Mouse (Mus musculus): Measurements from ENCODE around the gene Icam1. TPM values are rescaled to one million over a fixed set of nuclear protein-coding genes. Genes with fewer than 3 reads are reported as not detected.

The Icam1 gene
- total and polyA plus RNA-seq, 3 experiments = 5.8 to 17.1 (median 9.6) TPM

DNA sequence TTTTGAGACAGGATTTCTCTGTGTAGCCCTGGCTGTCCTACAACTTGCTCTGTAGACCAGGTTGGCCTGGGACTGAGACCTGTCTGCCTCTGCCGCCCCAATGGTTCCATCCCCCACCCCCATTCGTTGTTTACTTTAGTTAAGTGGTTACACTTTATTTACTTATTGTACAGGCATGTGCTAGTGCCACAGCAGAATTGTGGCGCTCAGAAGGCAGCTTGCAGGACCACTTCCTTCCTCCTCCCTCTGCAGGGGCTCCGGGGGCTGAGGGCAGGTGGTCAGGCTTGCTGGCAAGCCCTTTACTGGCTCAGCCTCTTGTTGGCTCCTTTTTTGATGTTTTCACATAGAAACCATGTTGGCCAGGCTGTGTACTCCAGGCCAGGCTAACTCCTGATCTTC, 1.4 kb downstream of the Icam1 start:
- no peaks in the 10 kb centered on the region for H3K9me3 ChIP-seq (replicated peaks)
- no peak overlapping the region for H3K4me3 ChIP-seq (ENCODE audit: low read depth, low read length)
- TF ChIP-seq POLR2AphosphoS5 (IDR thresholded peaks at IDR 0.05; ENCODE audit: insufficient replicate concordance, low read depth, low read length) (no peak), TAL1 (conservative IDR thresholded peaks at IDR 0.05; ENCODE audit: low read depth, low read length) (no peak), GATA1 (IDR thresholded peaks at IDR 0.05; ENCODE audit: borderline replicate concordance, low read length) (no peak), GATA2 (IDR thresholded peaks at IDR 0.05; ENCODE audit: borderline replicate concordance, low read depth, low read length) (no peak), CTCF (IDR thresholded peaks at IDR 0.05; ENCODE audit: low read depth, low read length) (no peak)
- peaks cover 7% of the 10 kb centered on the region; the same call in 1 of the 2 replicates for H3K27me3 ChIP-seq (ENCODE audit: insufficient read depth, low read length)
- peaks cover 54% of the 10 kb centered on the region for H3K4me1 ChIP-seq (ENCODE audit: insufficient read depth, low read depth, low read length)
- DNase-seq (ENCODE audit: low spot score) = no peak
- peaks cover 44% of the 10 kb centered on the region for H3K36me3 ChIP-seq (replicated peaks)
- no peak for ATAC-seq (ENCODE audit: extremely low read depth, insufficient number of reproducible peaks, low FRiP score, poor library complexity, severe bottlenecking)

GRCm38 (mm10) chr9:21018600-21018999, 2.8 kb downstream of the Icam1 start:
- Histone ChIP-seq H3K4me1 (ENCODE audit: insufficient read depth, low read depth, low read length) (peaks cover 49% of the 10 kb centered on the region), H3K9me3 (replicated peaks) (no peaks in the 10 kb centered on the region), H3K36me3 (replicated peaks) (peaks cover 52% of the 10 kb centered on the region), H3K27me3 (ENCODE audit: insufficient read depth, low read length) (peaks cover 7% of the 10 kb centered on the region; the same call in 1 of the 2 replicates), H3K4me3 (ENCODE audit: low read depth, low read length) (no peak overlapping the region)
- ATAC-seq (ENCODE audit: extremely low read depth, insufficient number of reproducible peaks, low FRiP score, poor library complexity, severe bottlenecking) (no peak), DNase-seq (ENCODE audit: low spot score) (no peak)
- TF ChIP-seq POLR2AphosphoS5 (IDR thresholded peaks at IDR 0.05; ENCODE audit: insufficient replicate concordance, low read depth, low read length) (no peak), GATA2 (IDR thresholded peaks at IDR 0.05; ENCODE audit: borderline replicate concordance, low read depth, low read length) (no peak), TAL1 (conservative IDR thresholded peaks at IDR 0.05; ENCODE audit: low read depth, low read length) (no peak), CTCF (IDR thresholded peaks at IDR 0.05; ENCODE audit: low read depth, low read length) (no peak), GATA1 (IDR thresholded peaks at IDR 0.05; ENCODE audit: borderline replicate concordance, low read length) (no peak)

- no peak for DNase-seq (ENCODE audit: low spot score)
- TF ChIP-seq GATA2 (IDR thresholded peaks at IDR 0.05; ENCODE audit: borderline replicate concordance, low read depth, low read length) (no peak), CTCF (IDR thresholded peaks at IDR 0.05; ENCODE audit: low read depth, low read length) (no peak), POLR2AphosphoS5 (IDR thresholded peaks at IDR 0.05; ENCODE audit: insufficient replicate concordance, low read depth, low read length) (no peak), TAL1 (conservative IDR thresholded peaks at IDR 0.05; ENCODE audit: low read depth, low read length) (no peak), GATA1 (IDR thresholded peaks at IDR 0.05; ENCODE audit: borderline replicate concordance, low read length) (no peak)
- no peak overlapping the region for H3K4me3 ChIP-seq (ENCODE audit: low read depth, low read length)
- peaks cover 67% of the 10 kb centered on the region for H3K36me3 ChIP-seq (replicated peaks)
- no peaks in the 10 kb centered on the region for H3K9me3 ChIP-seq (replicated peaks)
- ATAC-seq (ENCODE audit: extremely low read depth, insufficient number of reproducible peaks, low FRiP score, poor library complexity, severe bottlenecking) = no peak
- H3K4me1 ChIP-seq (ENCODE audit: insufficient read depth, low read depth, low read length) = peaks cover 26% of the 10 kb centered on the region
- peaks cover 7% of the 10 kb centered on the region; the same call in 1 of the 2 replicates for H3K27me3 ChIP-seq (ENCODE audit: insufficient read depth, low read length)
Measured at GRCm38 (mm10) chr9:21021363-21021762, 5.6 kb downstream of the Icam1 start.

DNA sequence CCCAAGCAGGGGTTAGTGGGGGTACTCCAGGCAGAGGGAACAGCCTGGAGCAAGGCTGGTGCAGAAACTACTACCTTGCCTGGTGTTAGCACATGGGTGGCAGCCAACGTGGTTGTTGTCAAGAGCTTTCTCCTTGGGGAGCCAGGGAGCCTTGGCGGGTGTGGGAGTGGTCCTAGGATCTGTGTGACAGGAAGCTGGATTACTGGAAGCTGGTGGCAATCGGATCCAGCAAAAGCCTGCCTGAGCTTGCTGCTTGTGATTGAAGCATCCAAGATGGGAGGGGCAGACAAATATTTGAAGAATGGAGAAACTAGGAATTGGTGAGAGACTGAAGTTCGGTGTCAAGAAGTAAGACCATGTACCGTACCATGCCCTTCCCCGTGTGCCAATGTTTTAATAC, 6.5 kb downstream of the Icam1 start:
- no peak overlapping the region for H3K4me3 ChIP-seq (ENCODE audit: low read depth, low read length)
- ATAC-seq (ENCODE audit: extremely low read depth, insufficient number of reproducible peaks, low FRiP score, poor library complexity, severe bottlenecking) (no peak), DNase-seq (ENCODE audit: low spot score) (no peak)
- TF ChIP-seq CTCF (IDR thresholded peaks at IDR 0.05; ENCODE audit: low read depth, low read length) = no peak
- no peak for TF ChIP-seq POLR2AphosphoS5 (IDR thresholded peaks at IDR 0.05; ENCODE audit: insufficient replicate concordance, low read depth, low read length)
- no peak for TF ChIP-seq GATA1 (IDR thresholded peaks at IDR 0.05; ENCODE audit: borderline replicate concordance, low read length)
- TF ChIP-seq TAL1 (conservative IDR thresholded peaks at IDR 0.05; ENCODE audit: low read depth, low read length) = no peak
- no peaks in the 10 kb centered on the region for H3K9me3 ChIP-seq (replicated peaks)
- H3K4me1 ChIP-seq (ENCODE audit: insufficient read depth, low read depth, low read length) = peaks cover 24% of the 10 kb centered on the region
- peaks cover under 1% of the 10 kb centered on the region; the same call in 1 of the 2 replicates for H3K27me3 ChIP-seq (ENCODE audit: insufficient read depth, low read length)
- peaks cover 74% of the 10 kb centered on the region for H3K36me3 ChIP-seq (replicated peaks)

- Histone ChIP-seq H3K4me3 (ENCODE audit: low read depth, low read length) (no peak overlapping the region), H3K4me1 (ENCODE audit: insufficient read depth, low read depth, low read length) (peaks cover 24% of the 10 kb centered on the region), H3K9me3 (replicated peaks) (no peaks in the 10 kb centered on the region), H3K36me3 (replicated peaks) (peaks cover 74% of the 10 kb centered on the region), H3K27me3 (ENCODE audit: insufficient read depth, low read length) (no peaks in the 10 kb centered on the region)
- ATAC-seq (ENCODE audit: extremely low read depth, insufficient number of reproducible peaks, low FRiP score, poor library complexity, severe bottlenecking) (no peak), DNase-seq (ENCODE audit: low spot score) (no peak)
- TF ChIP-seq GATA2 (IDR thresholded peaks at IDR 0.05; ENCODE audit: borderline replicate concordance, low read depth, low read length) (no peak), CTCF (IDR thresholded peaks at IDR 0.05; ENCODE audit: low read depth, low read length) (no peak)
Measured at GRCm38 (mm10) chr9:21022726-21023125, 6.9 kb downstream of the Icam1 start.

DNA sequence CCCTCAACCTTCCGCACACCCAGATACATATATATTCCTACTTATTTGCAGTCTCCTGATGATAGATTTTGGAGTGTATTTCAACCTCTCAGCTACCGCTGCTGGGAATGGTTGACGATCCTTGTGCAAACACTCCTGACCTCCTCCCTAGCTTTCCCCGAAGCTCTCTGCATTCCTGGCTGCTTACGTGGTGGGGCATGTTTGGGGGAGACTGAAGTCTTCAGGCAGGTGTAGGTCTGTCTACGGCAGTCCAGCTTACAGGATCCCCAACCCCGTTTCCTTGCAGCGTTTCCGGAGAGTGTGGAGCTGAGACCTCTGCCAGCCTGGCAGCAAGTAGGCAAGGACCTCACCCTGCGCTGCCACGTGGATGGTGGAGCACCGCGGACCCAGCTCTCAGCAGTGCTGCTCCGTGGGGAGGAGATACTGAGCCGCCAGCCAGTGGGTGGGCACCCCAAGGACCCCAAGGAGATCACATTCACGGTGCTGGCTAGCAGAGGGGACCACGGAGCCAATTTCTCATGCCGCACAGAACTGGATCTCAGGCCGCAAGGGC, 9.5 kb downstream of the Icam1 start:
- TF ChIP-seq GATA2 (IDR thresholded peaks at IDR 0.05; ENCODE audit: borderline replicate concordance, low read depth, low read length) = no peak
- TF ChIP-seq POLR2AphosphoS5 (IDR thresholded peaks at IDR 0.05; ENCODE audit: insufficient replicate concordance, low read depth, low read length) = no peak
- TF ChIP-seq CTCF (IDR thresholded peaks at IDR 0.05; ENCODE audit: low read depth, low read length) = no peak
- no peak for TF ChIP-seq GATA1 (IDR thresholded peaks at IDR 0.05; ENCODE audit: borderline replicate concordance, low read length)
- TF ChIP-seq TAL1 (conservative IDR thresholded peaks at IDR 0.05; ENCODE audit: low read depth, low read length) = no peak
- no peak for ATAC-seq (ENCODE audit: extremely low read depth, insufficient number of reproducible peaks, low FRiP score, poor library complexity, severe bottlenecking)

More for the DNA sequence above, 9.5 kb downstream of the Icam1 start:
- peaks cover 65% of the 10 kb centered on the region for H3K36me3 ChIP-seq (replicated peaks)
- DNase-seq (ENCODE audit: low spot score) = no peak
- no peaks in the 10 kb centered on the region for H3K27me3 ChIP-seq (ENCODE audit: insufficient read depth, low read length)
- no peak overlapping the region for H3K4me3 ChIP-seq (ENCODE audit: low read depth, low read length)
- H3K9me3 ChIP-seq (replicated peaks) = no peaks in the 10 kb centered on the region
- peaks cover 40% of the 10 kb centered on the region for H3K4me1 ChIP-seq (ENCODE audit: insufficient read depth, low read depth, low read length)

Measured in G1E (cell line).